Mouse (Mus musculus) intestine, postnatal 0 days (tissue): Measurements from ENCODE around the gene Ncapd2. TPM values are rescaled to one million over a fixed set of nuclear protein-coding genes. Genes with fewer than 3 reads are reported as not detected.

ENCODE experiments used
- ATAC-seq: fragments of 200-750 bp; cut with Nextera tagmentation; 2 replicates; pipeline ENCODE4 v1.8.0; 2017; ENCODE audit warnings: mild to moderate bottlenecking, moderate TSS enrichment, moderate library complexity
- H3K27ac ChIP-seq: fragments of 300-500 bp; sonication (generic); 2 replicates; pipeline ENCODE4 v1.5.1; 2014; ENCODE audit warnings: mild to moderate bottlenecking, low read depth, low read length, moderate library complexity
- H3K27me3 ChIP-seq: fragments of 300-500 bp; sonication (generic); replicated peaks from 2 replicates; pipeline ENCODE4 v1.6.1; 2014; ENCODE audit warnings: low read length, mixed read lengths; ENCODE audit not compliant: control insufficient read depth, insufficient read depth
- H3K36me3 ChIP-seq: fragments of 300-500 bp; sonication (generic); 2 replicates; pipeline ENCODE4 v1.6.1; 2014; ENCODE audit warnings: mild to moderate bottlenecking, moderate library complexity; ENCODE audit not compliant: control insufficient read depth, insufficient read depth
- H3K4me1 ChIP-seq: fragments of 300-500 bp; sonication (generic); replicated peaks from 2 replicates; pipeline ENCODE4 v1.6.1; 2014; ENCODE audit warnings: antibody characterized with exemption, low read length, mixed read lengths; ENCODE audit not compliant: control insufficient read depth, insufficient read depth
- H3K4me2 ChIP-seq: fragments of 300-500 bp; sonication (generic); replicated peaks from 2 replicates; pipeline ENCODE4 v1.6.1; 2014; ENCODE audit warnings: low read depth, mild to moderate bottlenecking, moderate library complexity
- H3K4me3 ChIP-seq: fragments of 300-500 bp; sonication (generic); 2 replicates; pipeline ENCODE4 v1.5.1; 2014; ENCODE audit warnings: low read depth, low read length
- H3K9ac ChIP-seq: fragments of 300-500 bp; sonication (generic); 2 replicates; pipeline ENCODE4 v1.6.1; 2014; ENCODE audit warnings: mild to moderate bottlenecking, low read depth, low read length
- H3K9me3 ChIP-seq: fragments of 300-500 bp; sonication (generic); 2 replicates; pipeline ENCODE4 v1.6.1; 2016; ENCODE audit warnings: mixed run types; ENCODE audit not compliant: control insufficient read depth
- CTCF ChIP-seq: sonication (generic); IDR thresholded peaks from 2 replicates; pipeline ENCODE4 v1.5.1; 2016; ENCODE audit warnings: low read depth, mild to moderate bottlenecking, control low read depth, antibody characterized with exemption, moderate library complexity
- WGBS: fragments of 180-500 bp; shearing (Covaris S2); extraction: QIAGEN DNeasy Blood & Tissue Kit; methylation state at CpG from one replicate; pipeline ENCODE4 v1.1.7; 2014; 5-methylcytosine and 5-hydroxymethylcytosine counted together
- polyA plus RNA-seq: library from polyadenylated mRNA; unstranded; fragments of >200 nt; fragmentation: Nextera tagmentation; extraction: Ambion mirVana; gene quantifications from 2 replicates; pipeline ENCODE4 v1.2.1, GENCODE M21; 2015

Gene Ncapd2
- polyA plus RNA-seq, 1 experiment from 2014 or later = 17.9 TPM

DNA sequence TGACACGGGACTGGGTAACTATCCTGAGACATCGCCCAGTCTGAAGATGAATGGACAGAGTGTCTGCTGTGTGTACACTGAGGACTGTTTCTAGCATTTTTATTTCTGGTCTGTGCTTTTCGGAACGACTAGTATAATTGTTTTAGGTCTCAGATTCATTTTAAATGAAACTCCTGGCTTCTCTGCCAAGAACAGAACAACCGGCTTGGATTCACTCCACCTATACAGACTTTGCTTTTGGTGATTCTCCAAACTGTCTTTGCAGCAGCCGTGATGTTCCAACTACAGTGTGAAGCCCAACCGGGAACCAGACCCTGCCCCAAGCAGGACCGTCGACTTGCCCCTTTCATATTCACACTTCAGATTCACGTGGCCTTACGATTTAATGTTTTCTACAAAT lies 26.4 kb upstream of the Ncapd2 start:
- H3K27ac ChIP-seq = no peak overlapping the region
- H3K4me2 ChIP-seq = no peak overlapping the region
- H3K9me3 ChIP-seq = no peaks in the 10 kb centered on the region
- no peaks in the 10 kb centered on the region; the same call in 1 of the 2 replicates for H3K4me1 ChIP-seq
- ATAC-seq = no peak
- TF ChIP-seq CTCF = no peak
- H3K4me3 ChIP-seq = no peak overlapping the region
- H3K36me3 ChIP-seq = peaks cover 23% of the 10 kb centered on the region
- H3K27me3 ChIP-seq = no peaks in the 10 kb centered on the region
- H3K9ac ChIP-seq = no peak overlapping the region
- WGBS = 84% methylated on average over 11 of the region's 11 CpGs

DNA sequence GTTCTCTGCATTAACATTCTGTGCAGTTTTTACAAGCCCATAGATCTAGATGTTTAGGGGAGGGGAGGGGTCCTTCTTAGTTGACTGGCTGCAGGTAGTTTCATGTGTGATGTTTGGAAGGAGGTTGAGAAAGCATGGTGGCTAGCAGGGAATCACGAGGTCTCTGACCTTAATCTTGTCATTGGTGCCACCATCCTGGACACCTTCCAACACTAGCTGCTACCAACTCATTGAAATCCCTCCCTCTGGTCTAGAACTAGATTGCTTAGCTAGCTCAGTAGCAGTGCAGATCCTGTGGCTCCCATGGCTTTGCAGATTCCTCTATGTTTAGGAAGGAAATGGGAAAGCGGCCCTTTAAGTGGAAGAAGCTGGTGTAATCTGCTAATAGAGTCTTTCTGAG lies 25.4 kb upstream of the Ncapd2 start:
- Histone ChIP-seq H3K4me2 (peak overlapping the region; percentile 80; the same call in 1 of the 2 replicates), H3K4me1 (no peaks in the 10 kb centered on the region; the same call in 1 of the 2 replicates), H3K9ac (no peak overlapping the region), H3K4me3 (no peak overlapping the region), H3K27me3 (no peaks in the 10 kb centered on the region), H3K9me3 (no peaks in the 10 kb centered on the region), H3K36me3 (peaks cover 22% of the 10 kb centered on the region), H3K27ac (no peak overlapping the region)
- 84% methylated on average over 2 of the region's 2 CpGs for WGBS
- no peak for ATAC-seq
- TF ChIP-seq CTCF = no peak

GRCm38 (mm10) chr6:125215148-125215954 lies 23.9 kb upstream of the Ncapd2 start, which contains the start of gene Vamp1:
Gene Vamp1, plus strand, starts transcription at chr6:125215551.
- Histone ChIP-seq H3K4me2 (peak within 1 kb of the TSS; percentile 80), H3K9me3 (no peaks in the 10 kb centered on the region), H3K9ac (peak within 1 kb of the TSS; percentile 59), H3K36me3 (peaks cover 17% of the 10 kb centered on the region), H3K27ac (peak within 1 kb of the TSS; percentile 43; the same call in 1 of the 2 replicates), H3K4me3 (peak within 1 kb of the TSS; percentile 51), H3K4me1 (no peaks in the 10 kb centered on the region; the same call in 1 of the 2 replicates), H3K27me3 (0 out of 2 replicates have a peak, but pooled peaks cover 3% of the 10 kb centered on the region)
- ATAC-seq = peak; percentile 98
- under 1% methylated on average over 48 of the region's 48 CpGs for WGBS
- TF ChIP-seq CTCF = 0 out of 2 replicates have a peak, but pooled peaks have one; percentile 3

DNA sequence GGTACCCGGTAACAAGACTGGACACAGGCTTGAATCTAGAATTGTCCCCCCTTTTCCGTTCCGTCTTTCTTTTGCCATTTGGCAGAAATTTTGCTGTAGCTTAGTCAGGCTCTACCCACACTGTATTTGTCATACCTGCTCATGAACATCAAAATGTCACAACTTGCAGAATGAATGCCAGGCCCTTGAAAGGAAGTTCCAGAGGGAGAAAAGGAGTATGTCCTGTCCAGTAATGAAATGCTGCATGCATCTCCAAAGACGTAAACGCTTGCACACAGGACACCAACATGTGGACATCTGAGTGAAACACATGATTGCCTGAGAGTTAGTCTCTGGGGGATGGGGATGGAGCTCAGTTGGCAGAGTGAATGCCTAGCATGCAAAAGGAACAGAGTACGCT lies 22.2 kb upstream of the Ncapd2 start:
- ATAC-seq = no peak
- 76% methylated on average over 6 of the region's 6 CpGs for WGBS
- Histone ChIP-seq H3K4me3 (no peak overlapping the region), H3K4me2 (no peak overlapping the region), H3K4me1 (no peaks in the 10 kb centered on the region; the same call in 1 of the 2 replicates), H3K9me3 (no peaks in the 10 kb centered on the region), H3K9ac (no peak overlapping the region), H3K27me3 (0 out of 2 replicates have a peak, but pooled peaks cover 3% of the 10 kb centered on the region), H3K36me3 (0 out of 2 replicates have a peak, but pooled peaks cover 8% of the 10 kb centered on the region), H3K27ac (no peak overlapping the region)
- no peak for TF ChIP-seq CTCF

GRCm38 (mm10) chr6:125213129-125213528 lies 21.6 kb upstream of the Ncapd2 start:
- WGBS = 64% methylated on average over 6 of the region's 6 CpGs

GRCm38 (mm10) chr6:125212621-125213020 lies 21.1 kb upstream of the Ncapd2 start:
- 28% methylated on average over 2 of the region's 2 CpGs for WGBS
- Histone ChIP-seq H3K9me3 (no peaks in the 10 kb centered on the region), H3K36me3 (no peaks in the 10 kb centered on the region), H3K4me3 (no peak overlapping the region), H3K27me3 (0 out of 2 replicates have a peak, but pooled peaks cover 3% of the 10 kb centered on the region), H3K4me2 (no peak overlapping the region), H3K4me1 (no peaks in the 10 kb centered on the region; the same call in 1 of the 2 replicates), H3K9ac (no peak overlapping the region), H3K27ac (no peak overlapping the region)
- no peak for ATAC-seq
- TF ChIP-seq CTCF = no peak

More at GRCm38 (mm10) chr6:125213129-125213528, 21.6 kb upstream of the Ncapd2 start:
- TF ChIP-seq CTCF = no peak
- H3K9ac ChIP-seq = no peak overlapping the region
- H3K27ac ChIP-seq = no peak overlapping the region
- H3K4me3 ChIP-seq = no peak overlapping the region
- ATAC-seq = no peak
- H3K4me2 ChIP-seq = no peak overlapping the region
- H3K36me3 ChIP-seq = 0 out of 2 replicates have a peak, but pooled peaks cover 2% of the 10 kb centered on the region
- H3K4me1 ChIP-seq = no peaks in the 10 kb centered on the region; the same call in 1 of the 2 replicates
- H3K9me3 ChIP-seq = no peaks in the 10 kb centered on the region
- H3K27me3 ChIP-seq = 0 out of 2 replicates have a peak, but pooled peaks cover 3% of the 10 kb centered on the region
